Mouse (Mus musculus) brain, embryonic 14.5 days (tissue): ENCODE data around the gene Heyl.

Experiments
- CTCF ChIP-seq: fragments of 200-500 bp; IDR thresholded peaks from 2 replicates; pipeline ENCODE4 v1.5.1; 2012; ENCODE audit warnings: inconsistent platforms, mild to moderate bottlenecking, moderate library complexity, borderline replicate concordance; ENCODE audit not compliant: insufficient read depth, insufficient read length; ENCODE audit errors: extremely low read depth
- POLR2A ChIP-seq: fragments of 200-500 bp; IDR thresholded peaks from 2 replicates; pipeline ENCODE4 v1.6.1; 2012; ENCODE audit warnings: mild to moderate bottlenecking, inconsistent platforms, borderline replicate concordance; ENCODE audit not compliant: poor library complexity, insufficient read depth, insufficient read length, severe bottlenecking; ENCODE audit errors: extremely low read depth

DNA sequence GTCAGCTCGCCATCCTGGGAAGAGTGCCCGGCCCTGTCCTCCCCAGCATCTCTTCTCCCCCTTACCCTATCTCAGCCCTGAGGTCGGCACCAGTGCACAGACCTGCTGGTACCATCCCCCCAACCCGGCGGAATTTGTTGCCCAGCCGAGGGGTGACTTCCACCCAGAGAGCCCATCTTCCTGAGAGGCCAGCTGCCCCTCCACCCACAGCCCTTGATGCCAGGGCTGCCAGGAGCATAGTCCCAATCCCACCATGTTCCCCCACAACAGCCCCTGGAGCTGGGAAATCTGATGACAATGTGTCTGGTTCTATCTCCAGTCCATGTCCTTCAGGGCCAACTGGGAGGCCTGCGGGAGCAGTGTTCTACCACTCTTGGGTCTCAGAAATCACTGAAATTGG is 12.9 kb downstream of the Heyl start:
- no peak for TF ChIP-seq CTCF
- TF ChIP-seq POLR2A, result no peak
